Mouse (Mus musculus): ENCODE data around the gene Mc1r.
"Not testable (repeated sequence)": the region's sequence is repeated elsewhere in the genome, so short reads cannot be mapped to it uniquely, and the experiment has no call there.

Mc1r gene

DNA sequence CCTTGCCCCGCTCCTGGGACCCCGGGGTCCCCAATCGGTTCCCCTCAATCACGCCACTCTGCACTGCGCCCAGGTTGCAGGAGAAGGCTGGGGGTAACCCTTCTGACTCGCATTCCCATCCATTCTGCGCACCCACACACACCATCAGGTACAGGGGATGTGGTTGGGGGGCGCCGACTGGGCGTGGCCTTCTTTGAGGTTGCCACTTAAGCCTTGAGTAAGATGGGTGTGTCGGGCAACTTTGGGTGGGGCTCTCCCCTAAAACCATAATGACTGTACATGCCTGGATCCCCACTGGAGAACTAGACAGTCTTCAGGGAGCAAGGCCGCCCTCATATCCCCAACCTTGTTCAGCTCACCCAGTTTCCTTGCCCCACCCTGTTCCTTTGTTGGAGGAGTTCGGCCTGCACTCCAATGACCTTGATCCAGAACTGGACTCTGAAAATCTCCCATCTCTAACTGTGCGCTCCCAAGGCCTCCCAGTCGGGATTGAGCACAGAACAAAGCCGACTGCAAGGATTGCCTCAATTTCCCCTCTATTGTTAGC, 4.9 kb downstream of the Mc1r start:
- DNase-seq (ENCODE audit: inconsistent ontology term), result no peak

- DNase-seq (ENCODE audit: inconsistent ontology term), result no peak
These were observed 5.8 kb downstream of the Mc1r start for GRCm38 (mm10) chr8:123412560-123413170.

GRCm38 (mm10) chr8:123414255-123414654, 7.3 kb downstream of the Mc1r start:
- DNase-seq (ENCODE audit: inconsistent ontology term), result peak; percentile 14

- DNase-seq (ENCODE audit: inconsistent ontology term), result not testable (repeated sequence)
These were observed 8.2 kb downstream of the Mc1r start for GRCm38 (mm10) chr8:123414997-123415696.

GRCm38 (mm10) chr8:123415967-123416943, 9.3 kb downstream of the Mc1r start:
- no peak for DNase-seq (ENCODE audit: inconsistent ontology term)

GRCm38 (mm10) chr8:123416944-123417555, 10.1 kb downstream of the Mc1r start:
- DNase-seq (ENCODE audit: inconsistent ontology term), result no peak

DNA sequence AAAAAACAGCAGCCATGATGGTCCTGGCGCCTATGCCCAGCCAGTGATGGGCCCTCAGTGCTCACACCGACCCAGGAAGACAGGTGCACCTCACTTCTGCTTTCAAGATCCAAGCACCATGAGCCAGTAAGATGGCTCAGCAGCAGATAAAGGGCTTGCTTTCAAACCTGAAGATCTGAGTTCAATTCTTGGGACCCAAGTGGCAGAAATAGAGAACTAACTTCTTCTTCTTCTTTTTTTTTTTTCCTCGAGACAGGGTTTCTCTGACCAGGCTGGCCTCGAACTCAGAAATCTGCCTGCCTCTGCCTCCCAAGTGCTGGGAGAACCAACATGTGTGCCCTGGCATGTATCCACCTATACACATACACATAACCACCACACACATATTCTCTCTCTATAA, 12.8 kb downstream of the Mc1r start:
- no peak for DNase-seq (ENCODE audit: inconsistent ontology term)

- DNase-seq (ENCODE audit: inconsistent ontology term), result no peak
These were observed 13.8 kb downstream of the Mc1r start for GRCm38 (mm10) chr8:123420525-123421281.

DNA sequence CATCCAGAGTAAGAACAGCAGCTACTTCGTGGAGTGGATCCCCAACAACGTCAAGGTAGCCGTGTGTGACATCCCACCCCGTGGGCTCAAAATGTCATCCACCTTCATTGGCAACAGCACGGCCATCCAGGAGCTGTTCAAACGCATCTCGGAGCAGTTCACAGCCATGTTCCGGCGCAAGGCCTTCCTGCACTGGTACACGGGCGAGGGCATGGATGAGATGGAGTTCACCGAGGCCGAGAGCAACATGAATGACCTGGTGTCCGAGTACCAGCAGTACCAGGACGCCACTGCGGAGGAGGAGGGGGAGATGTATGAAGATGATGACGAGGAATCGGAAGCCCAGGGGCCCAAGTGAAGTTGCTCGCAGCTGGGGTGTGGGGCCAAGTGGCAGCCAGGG, 14.4 kb downstream of the Mc1r start:
- DNase-seq (ENCODE audit: inconsistent ontology term), result no peak

DNA sequence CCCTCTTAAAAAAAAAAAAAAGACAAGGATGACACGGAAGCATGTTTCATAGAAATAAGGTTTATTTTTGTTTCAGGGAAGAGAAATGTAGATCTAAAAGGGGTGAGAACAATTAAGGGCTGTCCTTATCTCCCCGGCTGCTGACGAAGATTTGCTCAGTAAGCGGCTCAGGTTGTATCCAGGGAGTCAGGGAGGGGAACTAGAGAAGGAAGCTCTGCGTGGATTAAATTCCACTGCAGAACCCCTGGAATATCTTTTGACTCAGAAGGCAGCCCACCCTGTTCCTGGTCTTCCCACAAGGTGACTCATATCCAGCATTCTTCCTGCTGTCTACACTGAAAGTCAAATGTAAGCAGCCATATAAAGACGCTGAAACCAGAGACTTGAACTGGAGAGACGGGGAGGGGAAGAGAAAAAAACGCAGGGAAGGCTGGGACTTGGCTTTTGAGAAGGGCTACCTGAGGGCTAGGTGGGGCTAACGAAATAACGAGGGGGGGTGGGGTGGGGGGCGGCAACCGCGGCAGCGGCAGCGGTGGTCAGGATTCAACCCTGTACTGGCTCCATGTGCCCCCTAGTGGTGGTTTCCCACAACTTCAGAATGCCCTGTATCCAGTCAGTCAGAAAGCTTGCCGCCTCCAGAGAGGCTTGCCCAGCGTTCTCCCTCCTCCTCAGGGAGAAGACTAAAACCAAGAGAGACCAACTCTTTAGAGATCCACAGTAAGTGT, 15.3 kb downstream of the Mc1r start:
- peak; percentile 45 for DNase-seq (ENCODE audit: inconsistent ontology term)

GRCm38 (mm10) chr8:123422781-123423159, 15.9 kb downstream of the Mc1r start:
- no peak for DNase-seq (ENCODE audit: inconsistent ontology term)

DNA sequence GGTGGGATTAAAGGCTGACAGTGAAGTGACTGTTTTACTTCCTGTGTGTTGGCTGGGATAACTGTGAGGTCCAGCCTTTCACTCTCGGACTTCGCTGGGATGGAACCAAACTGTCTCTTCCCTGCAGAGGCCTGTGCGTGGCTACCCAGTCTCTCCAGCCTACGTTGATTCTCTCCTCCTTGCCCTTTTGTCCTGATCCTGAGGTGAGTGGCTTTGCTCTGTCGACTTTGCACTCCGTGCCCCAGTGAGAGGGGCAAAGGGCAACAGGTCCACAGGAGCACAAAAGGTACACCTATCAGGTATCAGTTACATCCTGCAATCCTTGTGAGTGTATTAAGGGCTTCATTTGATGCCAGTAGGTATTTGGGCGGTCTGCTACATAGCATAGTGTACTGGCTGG, 16.5 kb downstream of the Mc1r start, which contains the start of gene Def8:
TSS of gene Def8 (plus strand) at position 87 of the 400 bp plus-strand sequence.
- no peak for DNase-seq (ENCODE audit: inconsistent ontology term)

- no peak for DNase-seq (ENCODE audit: inconsistent ontology term)
These were observed 19.9 kb downstream of the Mc1r start for GRCm38 (mm10) chr8:123426511-123427509.

- no peak for DNase-seq (ENCODE audit: inconsistent ontology term)
These were observed 20.9 kb downstream of the Mc1r start for GRCm38 (mm10) chr8:123427639-123428275.

DNA sequence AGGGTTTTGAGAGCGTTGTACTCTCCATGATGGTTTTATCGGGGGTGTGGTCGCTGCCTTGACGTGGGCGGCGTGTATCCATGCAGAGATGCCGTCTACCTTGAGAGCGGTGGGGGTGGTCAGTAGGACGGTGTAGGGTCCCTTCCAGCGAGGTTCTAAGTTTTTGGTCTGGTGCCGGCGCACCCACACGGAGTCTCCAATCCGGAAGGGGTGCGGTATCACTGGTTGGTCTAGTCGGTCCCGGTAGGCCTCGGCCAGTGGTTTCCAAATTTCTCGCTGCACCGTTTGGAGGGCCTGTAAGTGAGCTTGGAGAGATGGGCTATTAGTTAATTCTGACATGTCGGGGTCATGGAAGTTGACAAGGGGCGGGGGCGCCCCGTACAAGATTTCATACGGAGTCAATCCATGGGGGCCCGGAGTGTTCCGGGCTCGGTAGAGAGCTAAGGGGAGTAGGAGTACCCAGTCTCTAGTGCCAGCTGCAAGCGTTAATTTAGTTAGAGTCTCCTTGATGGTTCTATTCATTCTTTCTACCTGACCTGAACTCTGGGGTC, 21.5 kb downstream of the Mc1r start:
- no peak for DNase-seq (ENCODE audit: inconsistent ontology term)

- DNase-seq (ENCODE audit: inconsistent ontology term), result no peak
These were observed 22.2 kb downstream of the Mc1r start for GRCm38 (mm10) chr8:123428939-123429721.

DNA sequence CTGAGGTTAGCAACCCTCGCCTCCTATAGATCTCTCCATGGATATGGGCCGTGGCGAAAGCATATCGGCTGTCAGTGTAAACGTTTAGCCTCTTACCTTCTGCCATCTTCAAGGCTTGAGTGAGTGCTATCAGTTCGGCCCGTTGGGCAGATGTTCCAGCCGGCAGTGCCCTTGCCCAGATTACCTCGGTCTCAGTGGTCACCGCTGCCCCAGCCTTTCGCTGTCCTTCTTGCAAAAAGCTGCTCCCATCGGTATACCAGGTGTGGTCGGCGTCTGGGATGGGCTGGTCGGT, 22.8 kb downstream of the Mc1r start:
- DNase-seq (ENCODE audit: inconsistent ontology term), result not testable (repeated sequence)
